18 mouse cellular contexts compared by ENCODE assay signal in the genomic region with DNA sequence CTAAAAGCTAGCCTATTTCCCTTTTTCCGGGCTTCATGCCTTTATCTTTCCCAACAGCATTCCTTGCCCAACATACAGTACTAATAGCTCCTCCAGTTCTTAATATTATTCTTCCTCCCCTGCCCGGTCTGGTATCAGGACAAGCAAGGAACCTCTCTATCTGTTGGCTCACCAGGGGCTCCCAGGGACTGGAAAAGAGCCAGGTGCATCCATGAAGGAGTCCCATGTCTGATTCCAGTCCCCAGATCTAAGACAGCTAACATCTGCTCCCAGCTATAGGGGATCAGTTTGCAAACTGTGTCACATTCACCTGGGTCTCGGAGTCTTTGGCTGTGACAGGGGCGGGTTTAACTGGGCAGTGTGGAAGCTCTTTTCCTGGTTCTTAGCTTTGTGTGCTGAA.
DNase-seq lines count a peak whose midpoint lies in the region; ATAC-seq and TF ChIP-seq lines count a peak whose summit lies in the region.
"Had no signal": no experiment of that assay in that cellular context is flagged by ENCODE, and none has a peak within 500 bp of the region (broad histone marks: within the 10 kb centered on the region; RNA-seq: fewer than 3 reads in every experiment).

No protein-coding gene starts in this region.

- no peaks in the 10 kb centered on the region for H3K9me3 ChIP-seq in hindbrain, embryonic 12.5 days (replicated peaks)
- no peaks in the 10 kb centered on the region for H3K9me3 ChIP-seq in hindbrain, embryonic 11.5 days (ENCODE audit: control insufficient read depth, low read length)
- H3K9me3 ChIP-seq in embryonic facial prominence, embryonic 12.5 days: no peaks in the 10 kb centered on the region
- no peaks in the 10 kb centered on the region for H3K9me3 ChIP-seq in embryonic facial prominence, embryonic 15.5 days (replicated peaks)
- H3K9me3 ChIP-seq in limb, embryonic 14.5 days (ENCODE audit: control insufficient read depth, low read length): no peaks in the 10 kb centered on the region
- no peaks in the 10 kb centered on the region for H3K9me3 ChIP-seq in kidney, embryonic 14.5 days (ENCODE audit: control insufficient read depth, low read length)
- H3K9me3 ChIP-seq: liver, embryonic 12.5 days; lung, embryonic 15.5 days; midbrain, embryonic 12.5 days; neural tube, embryonic 15.5 days had no signal

- no peaks in the 10 kb centered on the region for H3K36me3 ChIP-seq in hindbrain, embryonic 12.5 days
- no peaks in the 10 kb centered on the region for H3K36me3 ChIP-seq in hindbrain, embryonic 11.5 days (ENCODE audit: control insufficient read depth, insufficient read depth, low read length)
- no peaks in the 10 kb centered on the region for H3K36me3 ChIP-seq in embryonic facial prominence, embryonic 12.5 days
- no peaks in the 10 kb centered on the region for H3K36me3 ChIP-seq in embryonic facial prominence, embryonic 15.5 days
- H3K36me3 ChIP-seq in limb, embryonic 14.5 days (ENCODE audit: control insufficient read depth, insufficient read depth, low read length): no peaks in the 10 kb centered on the region
- H3K36me3 ChIP-seq in kidney, embryonic 14.5 days (ENCODE audit: control insufficient read depth, insufficient read depth, low read length): no peaks in the 10 kb centered on the region
- H3K36me3 ChIP-seq: liver, embryonic 12.5 days; lung, embryonic 15.5 days; midbrain, embryonic 12.5 days; neural tube, embryonic 15.5 days had no signal

- no peak overlapping the region for H3K4me2 ChIP-seq in hindbrain, embryonic 12.5 days (replicated peaks)
- H3K4me2 ChIP-seq in hindbrain, embryonic 11.5 days (replicated peaks; ENCODE audit: low read depth, low read length): no peak overlapping the region
- H3K4me2 ChIP-seq in embryonic facial prominence, embryonic 12.5 days (replicated peaks): no peak overlapping the region
- no peak overlapping the region for H3K4me2 ChIP-seq in embryonic facial prominence, embryonic 15.5 days (replicated peaks)
- H3K4me2 ChIP-seq in limb, embryonic 14.5 days (replicated peaks; ENCODE audit: low read depth, low read length, severe bottlenecking): no peak overlapping the region
- H3K4me2 ChIP-seq in kidney, embryonic 14.5 days (replicated peaks; ENCODE audit: low read depth, low read length): no peak overlapping the region
- H3K4me2 ChIP-seq: liver, embryonic 12.5 days; lung, embryonic 15.5 days; midbrain, embryonic 12.5 days; neural tube, embryonic 15.5 days had no signal

- TF ChIP-seq POLR2A in limb, embryonic 14.5 days (IDR thresholded peaks at IDR 0.05; ENCODE audit: borderline replicate concordance, extremely low read depth, insufficient read depth, insufficient read length): no peak

- peak overlapping the region; percentile 0; the same call in 1 of the 2 replicates for H3K27ac ChIP-seq in hindbrain, embryonic 12.5 days
- H3K27ac ChIP-seq in hindbrain, embryonic 11.5 days (ENCODE audit: low read depth, low read length): no peak overlapping the region
- peak overlapping the region; percentile 61 for H3K27ac ChIP-seq in embryonic facial prominence, embryonic 12.5 days
- H3K27ac ChIP-seq in embryonic facial prominence, embryonic 15.5 days (replicated peaks): peak overlapping the region; percentile 8
- peak overlapping the region; percentile 43; the same call in 1 of the 2 replicates for H3K27ac ChIP-seq in limb, embryonic 14.5 days (replicated peaks; ENCODE audit: low read depth, low read length)
- no peak overlapping the region for H3K27ac ChIP-seq in kidney, embryonic 14.5 days (ENCODE audit: low read depth, low read length)
- H3K27ac ChIP-seq: gastrocnemius, adult 2 months; liver, embryonic 12.5 days; lung, embryonic 15.5 days; midbrain, embryonic 12.5 days; neural tube, embryonic 15.5 days had no signal

- H3K4me3 ChIP-seq in hindbrain, embryonic 12.5 days: no peak overlapping the region
- H3K4me3 ChIP-seq in hindbrain, embryonic 11.5 days (ENCODE audit: low read depth, low read length): no peak overlapping the region
- no peak overlapping the region for H3K4me3 ChIP-seq in embryonic facial prominence, embryonic 12.5 days
- no peak overlapping the region for H3K4me3 ChIP-seq in embryonic facial prominence, embryonic 15.5 days (replicated peaks)
- no peak overlapping the region for H3K4me3 ChIP-seq in limb, embryonic 14.5 days (replicated peaks; ENCODE audit: low read length)
- H3K4me3 ChIP-seq in kidney, embryonic 14.5 days (ENCODE audit: low read length): no peak overlapping the region
- H3K4me3 ChIP-seq: gastrocnemius, adult 2 months; liver, embryonic 12.5 days; lung, embryonic 15.5 days; midbrain, embryonic 12.5 days; neural tube, embryonic 15.5 days had no signal

- 90% methylated on average over 4 of the region's 4 CpGs for WGBS in hindbrain, embryonic 12.5 days
- WGBS in hindbrain, embryonic 11.5 days: 88% methylated on average over 4 of the region's 4 CpGs
- 60% methylated on average over 4 of the region's 4 CpGs for WGBS in embryonic facial prominence, embryonic 12.5 days
- 46% methylated on average over 4 of the region's 4 CpGs for WGBS in embryonic facial prominence, embryonic 15.5 days
- 54% methylated on average over 4 of the region's 4 CpGs for WGBS in limb, embryonic 14.5 days
- WGBS in kidney, embryonic 14.5 days: 83% methylated on average over 4 of the region's 4 CpGs

- H3K9ac ChIP-seq in hindbrain, embryonic 12.5 days: no peak overlapping the region
- no peak overlapping the region for H3K9ac ChIP-seq in hindbrain, embryonic 11.5 days (ENCODE audit: low read depth, low read length)
- no peak overlapping the region for H3K9ac ChIP-seq in embryonic facial prominence, embryonic 12.5 days
- H3K9ac ChIP-seq in embryonic facial prominence, embryonic 15.5 days: no peak overlapping the region
- H3K9ac ChIP-seq in limb, embryonic 14.5 days (ENCODE audit: low read depth, low read length, severe bottlenecking): no peak overlapping the region
- H3K9ac ChIP-seq in kidney, embryonic 14.5 days (ENCODE audit: low read depth, low read length): no peak overlapping the region
- H3K9ac ChIP-seq: liver, embryonic 12.5 days; lung, embryonic 15.5 days; midbrain, embryonic 12.5 days; neural tube, embryonic 15.5 days had no signal

- DNase-seq in hindbrain, embryonic 11.5 days (ENCODE audit: low spot score): no peak
- DNase-seq in limb, embryonic 14.5 days (ENCODE audit: low spot score): no peak
- no peak for DNase-seq in lung, postnatal 25 days (ENCODE audit: low spot score)
- DNase-seq: cerebellum, adult 9-10 months; gastrocnemius, adult 2 months; kidney, adult 2 months; kidney, postnatal 25 days; layer of hippocampus, adult 9-11 months; right cerebral cortex, postnatal 4 days; thymus, adult 2 months had no signal

- 0 out of 2 replicates have a peak, but pooled peaks cover 4% of the 10 kb centered on the region for H3K27me3 ChIP-seq in hindbrain, embryonic 12.5 days
- H3K27me3 ChIP-seq in hindbrain, embryonic 11.5 days (ENCODE audit: control insufficient read depth, insufficient read depth, low read length): no peaks in the 10 kb centered on the region
- no peaks in the 10 kb centered on the region for H3K27me3 ChIP-seq in embryonic facial prominence, embryonic 12.5 days
- no peaks in the 10 kb centered on the region for H3K27me3 ChIP-seq in embryonic facial prominence, embryonic 15.5 days
- no peaks in the 10 kb centered on the region for H3K27me3 ChIP-seq in limb, embryonic 14.5 days (ENCODE audit: control insufficient read depth, insufficient read depth, low read length)
- no peaks in the 10 kb centered on the region for H3K27me3 ChIP-seq in kidney, embryonic 14.5 days (ENCODE audit: control insufficient read depth, insufficient read depth, low read length)
- H3K27me3 ChIP-seq: liver, embryonic 12.5 days; lung, embryonic 15.5 days; neural tube, embryonic 15.5 days had no signal

- no peak for ATAC-seq in hindbrain, embryonic 12.5 days (ENCODE audit: low FRiP score)
- ATAC-seq in hindbrain, embryonic 11.5 days (ENCODE audit: low FRiP score): no peak
- no peak for ATAC-seq in embryonic facial prominence, embryonic 12.5 days (ENCODE audit: insufficient number of reproducible peaks, insufficient read depth, low FRiP score, low TSS enrichment)
- ATAC-seq in embryonic facial prominence, embryonic 15.5 days (ENCODE audit: insufficient number of reproducible peaks, low FRiP score, low TSS enrichment, low read depth): no peak
- no peak for ATAC-seq in limb, embryonic 14.5 days (ENCODE audit: low FRiP score, low read depth)
- ATAC-seq in kidney, embryonic 14.5 days (ENCODE audit: low FRiP score, low TSS enrichment): no peak
- ATAC-seq: liver, embryonic 12.5 days had no signal

- peaks cover 41% of the 10 kb centered on the region for H3K4me1 ChIP-seq in hindbrain, embryonic 12.5 days
- H3K4me1 ChIP-seq in hindbrain, embryonic 11.5 days (replicated peaks; ENCODE audit: control insufficient read depth, insufficient read depth, low read length): no peaks in the 10 kb centered on the region; the same call in 1 of the 2 replicates
- peaks cover 23% of the 10 kb centered on the region for H3K4me1 ChIP-seq in embryonic facial prominence, embryonic 12.5 days
- H3K4me1 ChIP-seq in embryonic facial prominence, embryonic 15.5 days: peaks cover 36% of the 10 kb centered on the region
- H3K4me1 ChIP-seq in limb, embryonic 14.5 days (ENCODE audit: control insufficient read depth, insufficient read depth, low read length): peaks cover 25% of the 10 kb centered on the region
- peaks cover 18% of the 10 kb centered on the region; the same call in 1 of the 2 replicates for H3K4me1 ChIP-seq in kidney, embryonic 14.5 days (ENCODE audit: control insufficient read depth, insufficient read depth, low read length)

Comparison
In these comparisons a context has a peak if more than half of its experiments do, and no peak if none do; other contexts are left out.
1. H3K27ac ChIP-seq: peak in hindbrain, embryonic 12.5 days (single experiment), embryonic facial prominence, embryonic 12.5 days (single experiment), embryonic facial prominence, embryonic 15.5 days (single experiment) and limb, embryonic 14.5 days (single experiment); none in hindbrain, embryonic 11.5 days (single experiment) and kidney, embryonic 14.5 days (single experiment).